Mouse (Mus musculus) midbrain, embryonic 14.5 days (tissue): Measurements from ENCODE around the gene Gipc1. TPM values are rescaled to one million over a fixed set of nuclear protein-coding genes. Genes with fewer than 3 reads are reported as not detected.

Experiments
- ATAC-seq: fragments of 200-750 bp; cut with Nextera tagmentation; 2 replicates; pipeline ENCODE4 v1.8.0; 2017; ENCODE audit warnings: moderate number of reproducible peaks, moderate library complexity; ENCODE audit not compliant: low FRiP score, low TSS enrichment
- DNase-seq: peaks from one replicate; pipeline ENCODE4 v3.0.0-alpha.2; 2015
- H3K27ac ChIP-seq: fragments of 300-500 bp; sonication (generic); replicated peaks from 2 replicates; pipeline ENCODE4 v1.5.1; 2014; ENCODE audit warnings: mild to moderate bottlenecking, low read depth, low read length, moderate library complexity
- H3K27me3 ChIP-seq: fragments of 300-500 bp; sonication (generic); 2 replicates; pipeline ENCODE4 v1.6.1; 2014; ENCODE audit warnings: low read length, control low read depth, mixed read lengths; ENCODE audit not compliant: control insufficient read depth, insufficient read depth
- H3K36me3 ChIP-seq: fragments of 300-500 bp; sonication (generic); 2 replicates; pipeline ENCODE4 v1.6.1; 2014; ENCODE audit warnings: low read length, control low read depth; ENCODE audit not compliant: control insufficient read depth, insufficient read depth
- H3K4me1 ChIP-seq: fragments of 300-500 bp; sonication (generic); 2 replicates; pipeline ENCODE4 v1.6.1; 2014; ENCODE audit warnings: mild to moderate bottlenecking, antibody characterized with exemption, low read length, control low read depth; ENCODE audit not compliant: control insufficient read depth, insufficient read depth
- H3K4me2 ChIP-seq: fragments of 300-500 bp; sonication (generic); 2 replicates; pipeline ENCODE4 v1.6.1; 2014; ENCODE audit warnings: mild to moderate bottlenecking, low read length, moderate library complexity
- H3K4me3 ChIP-seq: fragments of 300-500 bp; sonication (generic); replicated peaks from 2 replicates; pipeline ENCODE4 v1.5.1; 2014; ENCODE audit warnings: low read depth, low read length
- H3K9ac ChIP-seq: fragments of 300-500 bp; sonication (generic); replicated peaks from 2 replicates; pipeline ENCODE4 v1.6.1; 2014; ENCODE audit warnings: mild to moderate bottlenecking, low read length, moderate library complexity
- H3K9me3 ChIP-seq: fragments of 300-500 bp; sonication (generic); 2 replicates; pipeline ENCODE4 v1.6.1; 2016; ENCODE audit warnings: low read length, control low read depth, mixed read lengths; ENCODE audit not compliant: control insufficient read depth
- WGBS: fragments of 180-500 bp; shearing (Covaris S2); extraction: QIAGEN DNeasy Blood & Tissue Kit; methylation state at CpG from one replicate; pipeline ENCODE4 v1.1.7; 2014; 5-methylcytosine and 5-hydroxymethylcytosine counted together
- polyA plus RNA-seq: library from polyadenylated mRNA; unstranded; fragments of >200 nt; fragmentation: Nextera tagmentation; extraction: Ambion mirVana; gene quantifications from 2 replicates; pipeline ENCODE4 v1.2.1, GENCODE M21; 2014

The Gipc1 gene
- polyA plus RNA-seq, 1 experiment from 2014 or later, result 116 TPM

- Histone ChIP-seq H3K4me2 (no peak overlapping the region), H3K9ac (no peak overlapping the region), H3K27ac (no peak overlapping the region), H3K36me3 (no peaks in the 10 kb centered on the region), H3K4me1 (no peaks in the 10 kb centered on the region), H3K4me3 (no peak overlapping the region), H3K27me3 (no peaks in the 10 kb centered on the region), H3K9me3 (peaks cover 3% of the 10 kb centered on the region; the same call in 1 of the 2 replicates)
- ATAC-seq, result no peak
- WGBS, result 83% methylated on average over 7 of the region's 7 CpGs
- no peak for DNase-seq
Measured at GRCm38 (mm10) chr8:83632083-83632707, 20.3 kb upstream of the Gipc1 start.

- ATAC-seq (no peak), DNase-seq (no peak)
- Histone ChIP-seq H3K4me3 (no peak overlapping the region), H3K27ac (no peak overlapping the region), H3K4me1 (no peaks in the 10 kb centered on the region), H3K9me3 (peaks cover 3% of the 10 kb centered on the region; the same call in 1 of the 2 replicates), H3K4me2 (no peak overlapping the region), H3K36me3 (no peaks in the 10 kb centered on the region), H3K9ac (no peak overlapping the region), H3K27me3 (no peaks in the 10 kb centered on the region)
- 82% methylated on average over 4 of the region's 4 CpGs for WGBS
Measured at GRCm38 (mm10) chr8:83638856-83639255, 13.6 kb upstream of the Gipc1 start.

GRCm38 (mm10) chr8:83639649-83640048 lies 12.8 kb upstream of the Gipc1 start:
- no peak overlapping the region for H3K27ac ChIP-seq
- no peaks in the 10 kb centered on the region for H3K27me3 ChIP-seq
- H3K4me2 ChIP-seq, result no peak overlapping the region
- no peaks in the 10 kb centered on the region for H3K4me1 ChIP-seq
- H3K9ac ChIP-seq, result no peak overlapping the region
- ATAC-seq (no peak), DNase-seq (no peak)
- peaks cover 3% of the 10 kb centered on the region; the same call in 1 of the 2 replicates for H3K9me3 ChIP-seq
- no peaks in the 10 kb centered on the region for H3K36me3 ChIP-seq
- 76% methylated on average over 5 of the region's 5 CpGs for WGBS
- H3K4me3 ChIP-seq, result no peak overlapping the region

- Histone ChIP-seq H3K27ac (no peak overlapping the region), H3K36me3 (no peaks in the 10 kb centered on the region), H3K4me3 (no peak overlapping the region), H3K9ac (no peak overlapping the region), H3K4me1 (peaks cover 2% of the 10 kb centered on the region; the same call in 1 of the 2 replicates), H3K9me3 (no peaks in the 10 kb centered on the region), H3K27me3 (no peaks in the 10 kb centered on the region), H3K4me2 (no peak overlapping the region)
- ATAC-seq, result no peak
- 94% methylated on average over 11 of the region's 11 CpGs for WGBS
- no peak for DNase-seq
Measured at GRCm38 (mm10) chr8:83647511-83647910, 5.0 kb upstream of the Gipc1 start.

GRCm38 (mm10) chr8:83648031-83648430 lies 4.4 kb upstream of the Gipc1 start:
- no peak for DNase-seq
- Histone ChIP-seq H3K4me2 (no peak overlapping the region), H3K27ac (no peak overlapping the region), H3K4me3 (no peak overlapping the region), H3K4me1 (peaks cover 2% of the 10 kb centered on the region; the same call in 1 of the 2 replicates), H3K27me3 (no peaks in the 10 kb centered on the region), H3K9me3 (no peaks in the 10 kb centered on the region), H3K36me3 (no peaks in the 10 kb centered on the region), H3K9ac (no peak overlapping the region)
- WGBS, result 94% methylated on average over 4 of the region's 4 CpGs
- no peak for ATAC-seq

- ATAC-seq, result no peak
Measured at GRCm38 (mm10) chr8:83649699-83650098, 2.8 kb upstream of the Gipc1 start.

GRCm38 (mm10) chr8:83652744-83653661 lies 526 bp downstream of the Gipc1 start:
- Histone ChIP-seq H3K4me2 (peak overlapping the region; percentile 95), H3K36me3 (no peaks in the 10 kb centered on the region; the same call in 1 of the 2 replicates), H3K9me3 (no peaks in the 10 kb centered on the region), H3K4me3 (peak overlapping the region; percentile 69), H3K27me3 (no peaks in the 10 kb centered on the region), H3K27ac (peak overlapping the region; percentile 63), H3K9ac (peak overlapping the region; percentile 77), H3K4me1 (peaks cover 11% of the 10 kb centered on the region)
- DNase-seq (peak; percentile 51), ATAC-seq (peak; percentile 57)
- WGBS, result 3% methylated on average over 43 of the region's 46 CpGs

More at GRCm38 (mm10) chr8:83649699-83650098, 2.8 kb upstream of the Gipc1 start:
- Histone ChIP-seq H3K4me2 (no peak overlapping the region), H3K9ac (no peak overlapping the region), H3K27ac (no peak overlapping the region), H3K4me1 (peaks cover 11% of the 10 kb centered on the region), H3K4me3 (no peak overlapping the region), H3K36me3 (no peaks in the 10 kb centered on the region), H3K27me3 (no peaks in the 10 kb centered on the region), H3K9me3 (no peaks in the 10 kb centered on the region)
- no peak for DNase-seq
- WGBS, result 98% methylated on average over 6 of the region's 6 CpGs

GRCm38 (mm10) chr8:83653662-83654017 lies 1.2 kb downstream of the Gipc1 start:
- H3K27ac ChIP-seq, result no peak overlapping the region
- WGBS, result 51% methylated on average over 10 of the region's 10 CpGs

More at GRCm38 (mm10) chr8:83653662-83654017, 1.2 kb downstream of the Gipc1 start:
- no peaks in the 10 kb centered on the region for H3K9me3 ChIP-seq
- ATAC-seq, result no peak
- H3K4me1 ChIP-seq, result peaks cover 11% of the 10 kb centered on the region
- H3K4me2 ChIP-seq, result peak overlapping the region; percentile 95
- H3K27me3 ChIP-seq, result no peaks in the 10 kb centered on the region
- no peak for DNase-seq
- H3K9ac ChIP-seq, result peak overlapping the region; percentile 77
- H3K36me3 ChIP-seq, result no peaks in the 10 kb centered on the region; the same call in 1 of the 2 replicates
- peak overlapping the region; percentile 69 for H3K4me3 ChIP-seq
